Mouse (Mus musculus): ENCODE data around the gene F3.

GRCm38 (mm10) chr3:121678935-121679334 lies 44.4 kb upstream of the F3 start:
- TF ChIP-seq USF1 (IDR thresholded peaks at IDR 0.05; ENCODE audit: low read depth) (no peak), MAX (IDR thresholded peaks at IDR 0.05; ENCODE audit: low read depth) (no peak), MYOD1 (IDR thresholded peaks at IDR 0.05; ENCODE audit: control insufficient read depth in 1 of 3, insufficient read length in 2 of 3, low read depth in 2 of 3) (no peak), POLR2A (IDR thresholded peaks at IDR 0.05; ENCODE audit: insufficient read length, low read depth) (no peak), POLR2AphosphoS2 (IDR thresholded peaks at IDR 0.05; ENCODE audit: insufficient read length, low read depth) (no peak), MYOG (IDR thresholded peaks at IDR 0.05; ENCODE audit: control insufficient read depth in 1 of 3, insufficient read depth in 1 of 3, insufficient read length in 2 of 3, low read depth in 2 of 3) (no peak), TCF3 (IDR thresholded peaks at IDR 0.05; ENCODE audit: insufficient read length, low read depth) (no peak), E2F4 (IDR thresholded peaks at IDR 0.05; ENCODE audit: insufficient read depth) (no peak), CEBPB (IDR thresholded peaks at IDR 0.05; ENCODE audit: insufficient read depth, poor library complexity, severe bottlenecking) (no peak)
